ENCODE assay signal across 7 mouse cellular contexts in genomic region chr13:94178401-94179040, GRCm38 (mm10).
DNase-seq lines count a peak whose midpoint lies in the region; ATAC-seq and TF ChIP-seq lines count a peak whose summit lies in the region.

No protein-coding gene starts in this region.

- no peaks in the 10 kb centered on the region for H3K36me3 ChIP-seq in hindbrain, embryonic 16.5 days (ENCODE audit: control insufficient read depth, insufficient read depth, low read length)
- H3K36me3 ChIP-seq in limb, embryonic 15.5 days = 0 out of 2 replicates have a peak, but pooled peaks cover 3% of the 10 kb centered on the region
- no peaks in the 10 kb centered on the region for H3K36me3 ChIP-seq in liver, postnatal 0 days (replicated peaks; ENCODE audit: insufficient read depth, low read length)

- no peak overlapping the region for H3K4me3 ChIP-seq in hindbrain, embryonic 16.5 days (ENCODE audit: low read length)
- H3K4me3 ChIP-seq in limb, embryonic 15.5 days = no peak overlapping the region
- H3K4me3 ChIP-seq in liver, postnatal 0 days (ENCODE audit: low read depth, low read length) = no peak overlapping the region

- peak overlapping the region; percentile 13; the same call in 1 of the 2 replicates for H3K27ac ChIP-seq in hindbrain, embryonic 16.5 days (ENCODE audit: low read depth, low read length)
- H3K27ac ChIP-seq in limb, embryonic 15.5 days = peak overlapping the region; percentile 77
- no peak overlapping the region for H3K27ac ChIP-seq in liver, postnatal 0 days (ENCODE audit: low read depth)

- H3K27me3 ChIP-seq in hindbrain, embryonic 16.5 days (replicated peaks; ENCODE audit: control insufficient read depth, insufficient read depth, low read length) = no peaks in the 10 kb centered on the region
- no peaks in the 10 kb centered on the region for H3K27me3 ChIP-seq in limb, embryonic 15.5 days
- H3K27me3 ChIP-seq in liver, postnatal 0 days (ENCODE audit: insufficient read depth, low read length) = peaks cover 10% of the 10 kb centered on the region; the same call in 1 of the 2 replicates

- H3K9ac ChIP-seq in hindbrain, embryonic 16.5 days (ENCODE audit: low read depth, low read length) = no peak overlapping the region
- no peak overlapping the region for H3K9ac ChIP-seq in limb, embryonic 15.5 days
- no peak overlapping the region for H3K9ac ChIP-seq in liver, postnatal 0 days (replicated peaks)

- WGBS in hindbrain, embryonic 16.5 days = 49% methylated on average over 11 of the region's 11 CpGs
- WGBS in limb, embryonic 15.5 days = 38% methylated on average over 11 of the region's 11 CpGs
- WGBS in liver, postnatal 0 days (ENCODE audit: insufficient replicate concordance) = 80% methylated on average over 11 of the region's 11 CpGs

- DNase-seq in adipocyte (ENCODE audit: low spot score) = peak; percentile 92
- peak; percentile 84 to 90 for DNase-seq in cerebellum, adult 18-20 months
- peak; percentile 65 to 78 for DNase-seq in frontal cortex, postnatal 36 days (ENCODE audit: low spot score in 2 of 2)
- DNase-seq in thymus, postnatal 36 days = peak; percentile 17 to 41
- no peak for DNase-seq in liver, postnatal 0 days

- no peak overlapping the region for H3K4me2 ChIP-seq in hindbrain, embryonic 16.5 days (ENCODE audit: low read length)
- H3K4me2 ChIP-seq in limb, embryonic 15.5 days = no peak overlapping the region
- no peak overlapping the region for H3K4me2 ChIP-seq in liver, postnatal 0 days (ENCODE audit: low read depth, low read length)

- peak; percentile 87 for ATAC-seq in hindbrain, embryonic 16.5 days
- ATAC-seq in limb, embryonic 15.5 days (ENCODE audit: insufficient number of reproducible peaks, low FRiP score, low TSS enrichment, low read depth) = peak; percentile 86
- no peak for ATAC-seq in liver, postnatal 0 days

- TF ChIP-seq EP300 in liver, postnatal 0 days (IDR thresholded peaks at IDR 0.05; ENCODE audit: low read depth) = no peak

- peaks cover 18% of the 10 kb centered on the region for H3K4me1 ChIP-seq in hindbrain, embryonic 16.5 days (ENCODE audit: control insufficient read depth, insufficient read depth, low read depth, low read length)
- H3K4me1 ChIP-seq in limb, embryonic 15.5 days = peaks cover 57% of the 10 kb centered on the region
- H3K4me1 ChIP-seq in liver, postnatal 0 days (ENCODE audit: insufficient read depth) = peaks cover 16% of the 10 kb centered on the region

- H3K9me3 ChIP-seq in hindbrain, embryonic 16.5 days (ENCODE audit: control insufficient read depth, low read length) = no peaks in the 10 kb centered on the region
- no peaks in the 10 kb centered on the region for H3K9me3 ChIP-seq in limb, embryonic 15.5 days
- H3K9me3 ChIP-seq in liver, postnatal 0 days (ENCODE audit: low read length) = no peaks in the 10 kb centered on the region

- TF ChIP-seq CTCF in liver, postnatal 0 days (IDR thresholded peaks at IDR 0.05; ENCODE audit: low read depth) = no peak
